Mouse (Mus musculus): Measurements from ENCODE around the gene Plek.

The Plek gene

DNA sequence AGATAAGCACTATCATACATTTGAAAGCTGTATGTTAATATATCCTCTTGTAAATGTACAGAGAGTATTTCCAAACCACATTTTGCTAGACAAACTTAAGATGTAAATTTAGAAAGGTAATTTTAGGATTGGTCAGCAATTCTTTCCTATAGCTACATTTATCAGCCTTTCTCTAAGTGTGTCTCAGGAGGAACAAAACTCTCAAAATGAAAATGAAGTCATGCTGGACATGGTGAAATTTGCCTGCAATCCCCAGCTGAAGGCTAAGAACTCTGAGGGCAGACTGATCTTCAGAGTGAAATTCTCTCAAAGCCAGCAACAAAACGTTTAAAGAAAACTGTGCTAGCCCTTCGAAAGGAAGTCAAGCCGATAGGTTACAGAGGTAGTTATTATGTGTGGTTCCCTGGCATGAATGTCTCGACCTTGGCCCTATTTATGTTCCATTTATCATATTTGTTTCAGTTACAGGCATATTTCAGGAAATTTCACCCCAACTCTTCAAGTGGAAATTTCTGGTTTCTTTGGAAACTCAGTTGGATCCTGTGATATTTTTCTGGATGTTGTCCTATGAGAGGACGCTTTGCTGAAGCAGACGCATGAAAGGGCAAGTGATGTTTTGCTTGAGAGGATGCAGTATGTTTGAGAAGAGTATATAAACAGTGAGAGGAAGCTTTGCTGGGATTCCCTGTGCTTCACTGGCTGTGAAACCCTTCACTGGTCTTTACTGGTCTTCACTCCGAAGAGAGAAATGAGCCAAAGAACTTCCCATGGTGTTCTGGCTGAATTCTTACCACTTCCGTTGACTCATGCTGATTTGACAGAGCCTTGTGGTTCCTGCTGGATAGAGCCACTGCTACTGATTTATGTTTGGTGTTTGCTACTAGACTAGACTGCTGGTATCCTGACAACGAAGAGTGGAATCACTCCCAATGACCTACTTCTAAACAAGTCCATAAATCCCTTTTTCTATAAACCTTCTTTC is 51.5 kb downstream of the Plek start:
- DNase-seq, result no peak

DNA sequence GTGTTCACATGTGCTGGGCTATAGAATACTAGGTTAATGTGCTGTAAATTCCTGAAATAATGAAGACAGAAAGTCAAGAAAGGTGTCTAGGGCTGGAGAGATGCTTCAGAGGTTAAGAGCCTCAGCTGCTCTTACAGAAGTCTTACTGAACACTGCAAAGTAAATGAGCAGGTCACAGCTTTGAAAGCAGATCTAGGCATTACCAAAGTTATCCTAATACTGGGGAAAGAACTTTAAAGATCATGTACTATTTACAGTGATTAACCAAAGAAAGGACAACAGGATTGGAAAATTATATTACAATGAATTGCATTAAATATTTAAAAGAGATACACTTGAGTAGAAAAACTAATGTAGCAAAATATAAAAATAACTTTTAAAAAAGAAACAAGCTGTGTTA is 52.2 kb downstream of the Plek start:
- DNase-seq, result no peak

DNA sequence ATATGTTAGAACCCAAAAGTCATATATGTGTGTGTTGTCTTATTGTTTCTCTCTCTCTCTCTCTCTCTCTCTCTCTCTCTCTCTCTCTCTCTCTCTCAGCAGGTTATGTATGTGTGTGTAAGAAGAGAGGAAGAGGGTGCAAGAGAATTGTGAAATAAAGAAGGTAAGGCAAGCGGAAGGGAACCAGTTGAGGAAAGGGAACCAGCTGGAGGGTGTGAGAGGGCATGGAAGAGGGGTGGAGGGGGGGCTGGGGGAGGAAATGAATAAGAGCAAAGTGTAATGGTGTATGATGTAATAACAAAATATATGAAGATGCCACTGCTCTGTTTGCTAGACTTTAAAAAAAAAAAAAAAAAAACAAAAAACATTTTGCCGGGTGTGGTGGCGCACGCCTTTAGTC is 52.8 kb downstream of the Plek start:
- DNase-seq, result no peak

DNA sequence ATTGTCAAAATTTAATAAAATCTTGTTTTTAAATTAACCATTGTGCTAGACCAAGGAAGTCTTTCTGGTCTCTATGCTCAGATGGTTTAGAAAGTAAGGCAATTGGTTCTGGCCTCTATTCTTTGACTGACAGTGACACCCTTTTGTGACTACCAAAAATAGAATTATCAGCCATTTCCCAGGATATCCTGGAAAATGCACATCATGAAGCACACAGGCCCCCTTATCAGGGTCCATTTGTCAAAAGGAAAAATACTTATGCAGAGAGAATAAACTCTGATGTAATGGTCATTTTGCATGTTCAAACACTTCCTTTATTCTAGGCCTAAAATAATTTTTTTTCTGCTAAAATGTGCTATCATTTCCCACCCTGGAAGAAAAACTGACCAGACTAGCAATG is 54.7 kb downstream of the Plek start:
- DNase-seq, result no peak

DNA sequence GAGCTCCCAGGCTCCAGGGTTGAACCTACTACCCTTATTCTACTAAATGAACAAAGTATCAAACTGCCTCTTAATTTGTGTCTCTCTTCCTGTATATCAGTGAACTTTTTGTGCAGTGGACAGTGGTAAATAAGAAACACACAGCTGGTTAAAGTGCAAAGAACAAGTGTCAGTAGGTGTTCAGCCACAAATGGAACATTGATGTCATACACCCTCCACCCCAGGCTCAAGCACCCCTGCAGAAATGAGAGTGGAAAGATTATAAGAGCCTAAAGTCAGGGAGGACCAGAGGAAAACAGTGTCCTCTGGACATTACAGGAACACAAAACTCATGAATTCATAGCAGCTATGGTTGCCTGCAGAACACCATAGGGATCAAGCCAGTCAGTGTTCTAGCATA is 55.4 kb downstream of the Plek start:
- DNase-seq, result no peak

DNA sequence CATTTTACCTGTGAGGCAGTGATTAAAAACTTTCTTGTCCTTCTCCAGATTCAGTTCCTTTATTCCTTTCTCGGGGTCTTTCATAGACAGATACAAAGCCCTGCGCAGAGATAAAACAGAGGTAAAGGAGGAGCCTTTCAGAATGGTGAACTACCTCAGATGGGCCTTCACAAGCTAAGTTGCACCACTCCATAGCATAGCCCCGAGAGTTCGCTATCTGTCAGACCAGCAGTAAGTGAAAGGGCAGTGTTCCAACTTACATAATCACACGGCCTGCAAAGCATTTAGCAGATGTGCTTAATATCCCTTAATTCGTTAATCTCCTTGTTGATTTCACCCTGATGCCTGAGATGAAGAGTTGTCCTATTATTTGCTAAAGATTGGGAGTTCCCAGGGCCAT is 59.3 kb downstream of the Plek start:
- no peak for DNase-seq

DNA sequence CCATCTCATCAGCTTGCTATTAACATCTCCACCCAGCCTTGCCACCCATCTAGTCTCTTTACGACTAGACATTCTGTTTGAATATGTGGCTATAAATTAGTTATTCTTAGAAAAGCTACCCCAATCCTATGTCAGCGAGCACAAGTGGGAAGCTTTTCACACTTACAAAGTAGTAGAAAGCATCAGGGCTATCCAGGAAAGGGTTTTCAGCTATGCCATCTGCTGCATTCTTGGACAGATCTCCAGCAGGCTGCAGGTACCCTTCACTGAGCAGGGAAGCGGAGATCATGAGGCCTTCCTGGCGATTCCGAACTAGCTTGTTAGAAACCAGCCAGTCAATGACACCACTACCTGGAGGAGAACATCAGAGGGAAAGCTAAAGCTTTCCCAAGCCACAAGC is 62.3 kb downstream of the Plek start:
- no peak for DNase-seq

DNA sequence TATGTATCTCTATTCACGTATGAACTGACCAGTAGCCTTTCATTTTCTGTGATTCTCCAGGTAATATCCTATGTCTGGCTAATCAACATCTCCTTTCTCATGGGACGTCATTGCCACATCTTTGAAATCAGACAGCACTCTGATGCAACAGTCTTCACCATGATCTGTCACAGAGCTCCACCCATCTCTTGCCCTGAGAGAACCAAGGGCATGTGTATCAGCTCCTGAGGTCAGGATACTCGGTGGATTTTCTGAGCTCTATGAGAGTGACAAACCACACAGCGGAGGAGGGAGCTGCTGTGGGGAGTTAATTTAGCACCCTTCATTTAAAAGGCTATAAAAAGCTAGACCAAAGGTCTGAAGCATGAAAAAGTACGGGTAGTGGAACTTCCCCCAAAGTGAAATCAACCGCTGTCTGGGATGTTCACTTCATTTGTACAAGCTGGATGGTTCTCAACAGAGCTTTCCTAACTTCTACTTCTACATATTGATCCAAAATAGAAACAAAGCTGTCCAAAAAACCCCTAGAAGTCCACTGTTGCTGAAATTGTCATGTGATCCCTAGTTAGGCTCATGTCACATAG is 64.3 kb downstream of the Plek start:
- DNase-seq, result no peak

DNA sequence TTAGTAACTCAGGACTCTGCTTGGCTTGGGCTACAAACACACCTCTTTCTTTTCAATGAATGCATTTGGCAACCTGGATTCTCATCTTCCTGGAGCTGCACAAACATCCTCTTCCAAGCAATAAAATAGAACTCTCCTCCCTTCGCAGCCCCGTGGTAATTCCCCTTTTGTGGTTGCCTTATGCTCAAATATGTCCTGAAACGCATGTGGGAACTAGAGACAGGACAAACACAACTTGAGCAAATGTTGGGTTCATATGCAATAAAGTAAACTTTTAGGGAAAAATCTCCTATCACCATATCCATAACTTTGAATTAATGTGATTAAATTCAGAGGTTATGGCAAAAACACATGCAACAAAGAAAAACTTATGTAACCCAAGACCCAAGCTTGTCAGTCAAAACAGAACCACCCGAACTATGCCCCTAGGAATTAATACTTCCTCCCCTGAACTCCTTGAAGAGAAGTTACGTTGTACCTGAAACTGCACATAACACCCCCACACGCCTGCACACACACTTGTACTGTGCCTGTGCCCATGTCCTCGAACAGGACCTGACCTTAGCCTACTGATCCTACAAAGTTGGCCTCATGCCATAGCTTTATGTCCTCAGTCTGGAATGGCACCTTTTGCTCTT is 65.5 kb downstream of the Plek start:
- no peak for DNase-seq

DNA sequence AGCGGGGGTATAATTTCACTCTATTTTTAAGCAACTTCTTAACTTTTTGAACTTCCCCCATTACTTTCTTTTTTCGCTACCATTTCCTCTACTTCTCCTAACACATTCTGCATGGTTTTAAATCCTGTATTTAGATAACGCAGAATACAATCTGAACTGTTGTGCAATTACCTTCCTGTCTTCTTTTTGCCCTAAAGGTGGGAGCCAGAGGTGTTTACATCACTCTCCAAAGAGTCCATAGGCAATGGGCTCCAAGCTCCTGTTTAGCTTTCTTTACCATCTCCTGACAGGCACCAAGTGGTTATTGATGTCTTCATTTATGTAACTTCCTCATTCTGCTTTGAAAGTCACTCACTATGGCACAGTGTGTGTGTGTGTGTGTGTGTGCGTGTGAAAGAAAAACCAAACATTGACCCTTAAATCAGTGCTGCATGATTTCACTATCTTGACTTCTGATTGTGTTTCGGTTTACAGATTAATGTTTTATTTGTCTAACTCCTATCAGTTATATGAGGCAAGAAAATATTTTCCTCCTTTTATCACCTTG is 73.9 kb downstream of the Plek start:
- no peak for DNase-seq

DNA sequence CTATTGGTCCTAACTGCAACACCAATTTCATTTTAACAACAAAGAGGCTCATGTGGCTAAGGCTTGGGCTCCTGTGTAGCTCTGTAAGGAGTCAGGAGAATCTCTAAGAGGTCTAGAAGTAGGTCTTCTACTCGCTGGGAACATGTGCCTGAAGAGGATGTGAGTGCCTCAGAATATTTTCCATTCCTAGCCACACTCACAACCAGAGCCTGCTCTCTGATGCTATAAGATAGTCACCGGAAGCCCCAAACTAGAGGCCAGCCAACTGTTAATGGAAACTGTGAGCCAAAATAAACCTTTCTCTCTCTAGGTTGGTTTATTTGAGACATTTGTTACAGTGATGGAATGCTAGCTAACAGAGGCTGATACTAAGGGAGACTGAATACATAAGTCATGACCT is 74.6 kb downstream of the Plek start:
- no peak for DNase-seq

DNA sequence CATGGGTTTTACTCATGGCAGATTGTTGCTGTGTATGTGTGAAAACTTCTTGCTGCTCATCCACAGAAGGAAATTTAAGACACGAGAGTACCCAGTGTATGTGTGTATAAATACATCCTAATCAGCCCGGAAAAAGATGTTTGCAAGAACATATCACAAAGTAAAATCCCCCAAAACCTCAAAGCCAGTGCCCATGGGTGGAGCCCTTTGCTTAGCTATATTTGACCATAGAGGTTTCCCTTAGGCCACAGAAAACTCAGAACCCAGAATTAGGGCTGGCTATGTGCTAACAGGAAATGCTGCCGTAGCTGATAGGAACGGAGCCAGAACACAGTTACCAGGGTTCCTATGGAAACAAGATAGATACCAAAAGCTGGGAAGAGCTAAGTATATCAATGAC is 75.2 kb downstream of the Plek start:
- DNase-seq, result no peak

DNA sequence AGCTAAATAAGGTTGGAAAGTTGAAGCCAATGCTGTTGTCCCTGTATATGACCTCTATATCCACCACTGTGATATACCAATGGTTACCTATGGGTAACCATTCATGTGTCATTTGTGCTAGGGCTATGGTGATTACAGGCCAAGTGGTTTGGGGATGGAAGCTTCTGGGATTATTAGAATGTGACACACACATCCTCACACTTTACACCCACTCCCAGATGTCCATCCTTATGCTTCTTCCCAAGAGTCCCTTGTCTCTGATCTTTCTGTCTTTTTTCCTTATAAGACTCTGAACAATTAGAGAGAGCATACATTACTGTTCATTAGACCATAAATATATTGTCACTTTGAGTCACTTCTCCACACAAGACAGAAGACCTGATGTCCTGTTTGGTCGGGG is 79.1 kb downstream of the Plek start:
- DNase-seq, result no peak

DNA sequence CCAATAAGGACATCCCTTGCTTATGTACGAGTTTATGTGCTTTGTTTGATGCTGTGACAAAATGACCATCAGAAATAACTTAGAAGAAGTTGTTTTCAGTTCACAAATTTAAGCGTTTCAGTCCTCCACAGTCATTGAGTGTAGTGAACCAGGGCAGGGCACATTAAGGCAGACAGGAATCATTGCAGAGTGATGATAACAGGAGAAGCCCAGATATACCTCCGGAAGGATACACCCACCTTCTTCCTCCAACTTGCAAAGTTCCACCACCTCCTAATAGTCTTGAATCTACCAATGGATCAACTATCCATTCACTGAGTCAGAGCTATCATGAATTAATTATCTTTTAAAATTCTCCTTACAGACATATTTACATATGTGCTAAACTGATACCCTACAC is 80.2 kb downstream of the Plek start:
- DNase-seq, result no peak

DNA sequence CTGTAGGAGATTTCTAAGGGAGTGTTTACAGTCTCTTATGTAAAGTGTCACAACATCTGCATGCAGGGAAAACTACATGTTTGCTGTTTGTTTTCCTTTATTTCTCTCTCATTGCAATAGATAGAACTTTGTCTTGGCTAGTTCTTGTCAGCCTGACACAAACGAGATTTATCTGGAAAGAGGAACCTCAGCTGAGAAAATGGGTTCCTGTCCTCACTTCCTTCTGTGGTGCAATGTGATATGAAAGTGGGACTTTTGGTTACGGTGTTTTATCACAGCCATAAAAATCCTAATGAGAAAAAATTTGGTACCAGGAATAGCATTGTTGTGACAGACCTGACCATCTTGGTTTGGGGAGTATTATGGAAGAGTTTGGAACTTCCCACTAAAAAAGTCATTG is 82.5 kb downstream of the Plek start:
- DNase-seq, result no peak

DNA sequence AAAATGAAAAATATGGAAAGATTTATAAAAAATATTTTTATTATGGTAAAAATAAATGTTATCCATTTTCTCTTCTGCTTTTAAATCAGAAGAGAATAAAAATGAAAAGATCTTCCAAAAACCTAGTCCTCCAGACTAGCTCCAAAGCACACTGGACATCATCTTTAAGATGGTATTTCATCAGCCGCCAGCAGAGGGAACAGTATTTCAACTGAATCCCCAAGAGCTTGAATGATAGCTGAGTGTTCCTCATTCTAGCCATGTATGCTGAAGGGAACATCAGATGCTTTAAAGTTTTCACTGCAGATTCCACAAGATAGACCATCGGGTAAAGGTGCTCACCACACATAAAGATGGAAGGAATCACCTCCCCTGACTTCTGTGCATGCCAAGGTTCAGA is 84.4 kb downstream of the Plek start:
- peak; percentile 13 for DNase-seq

DNA sequence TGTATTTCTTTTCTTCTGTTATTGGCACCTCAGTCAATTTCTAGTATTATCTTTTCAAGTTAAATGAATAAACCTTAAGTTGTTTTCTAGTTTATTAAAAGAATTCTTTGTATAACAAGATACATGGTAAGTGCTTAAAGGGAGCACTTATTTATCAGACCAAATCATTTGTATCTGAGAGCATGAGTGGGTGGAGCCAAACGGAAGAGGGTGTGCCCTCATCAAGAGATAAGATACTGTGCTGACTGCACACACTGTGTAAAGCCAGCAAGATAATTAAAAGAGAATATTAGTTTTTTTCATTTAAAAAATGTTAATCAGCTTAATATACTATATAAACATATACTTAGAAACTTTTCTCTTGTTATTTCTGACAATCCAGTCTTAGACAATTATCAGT is 93.7 kb downstream of the Plek start:
- DNase-seq, result no peak

DNA sequence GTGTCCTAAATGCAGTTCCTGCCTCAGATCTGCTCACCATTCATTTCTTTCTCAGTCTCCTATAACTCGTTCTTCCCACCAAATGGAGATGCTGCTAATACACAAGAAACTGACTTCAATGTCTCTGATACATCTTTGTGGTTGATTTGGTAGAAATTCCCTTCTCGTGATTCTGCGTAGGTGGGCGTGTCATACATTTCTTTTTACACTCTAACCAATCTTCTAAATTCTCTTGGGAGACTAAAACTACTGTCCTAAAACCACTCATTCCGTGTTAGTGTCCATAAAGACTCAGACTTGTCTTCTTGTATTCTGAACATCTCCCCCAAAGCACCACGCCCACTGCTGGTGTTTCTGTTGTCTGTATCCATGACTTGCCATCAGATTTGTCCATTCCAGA is 95.2 kb downstream of the Plek start:
- DNase-seq, result no peak

DNA sequence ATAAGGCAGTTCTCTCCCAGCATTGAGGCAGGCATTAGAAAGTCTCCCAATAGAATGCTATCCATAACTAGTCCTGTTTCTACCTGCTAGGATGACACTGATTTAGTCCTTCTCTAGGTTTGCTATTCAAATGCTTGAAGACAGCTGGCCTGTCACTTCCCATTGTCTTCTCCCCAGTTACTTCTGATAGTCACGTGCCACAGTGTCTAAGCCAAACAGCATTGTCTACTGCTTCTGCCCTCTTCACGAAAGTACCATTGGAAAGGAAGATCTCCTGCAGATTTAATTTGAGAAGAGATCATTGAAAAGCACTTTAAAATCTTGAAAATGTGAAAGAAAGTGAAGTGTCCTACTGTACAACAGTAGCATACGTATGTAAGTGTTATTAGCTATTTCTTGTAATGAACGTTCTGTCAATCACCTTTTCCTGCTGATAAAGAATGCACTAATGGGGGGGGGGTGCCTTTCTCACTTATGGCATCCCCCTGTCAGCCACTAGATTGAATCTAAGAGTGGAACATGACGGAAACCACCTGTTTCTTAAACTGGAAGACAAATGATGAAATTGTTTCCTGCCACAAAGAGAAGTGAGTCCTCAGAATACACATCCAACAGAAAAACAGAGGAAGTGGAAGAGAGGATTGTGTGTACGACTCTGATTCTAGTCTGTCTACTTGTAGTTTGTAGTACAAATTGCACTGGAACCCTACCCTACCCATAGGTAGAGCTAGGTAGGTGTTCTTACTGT is 95.9 kb downstream of the Plek start:
- no peak for DNase-seq

DNA sequence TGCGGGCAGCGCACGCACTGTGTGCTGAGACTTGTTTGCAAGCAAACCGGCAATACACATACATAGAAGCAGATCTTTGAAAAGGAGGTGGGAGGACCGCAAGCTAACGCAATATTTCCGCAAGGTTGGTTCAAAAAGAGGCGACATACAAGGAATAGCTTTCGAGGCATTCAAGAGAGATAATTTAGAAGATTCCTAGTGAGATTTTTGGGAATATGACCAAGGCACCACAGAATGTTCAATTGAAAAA is 100.5 kb downstream of the Plek start:
- DNase-seq, result no peak

DNA sequence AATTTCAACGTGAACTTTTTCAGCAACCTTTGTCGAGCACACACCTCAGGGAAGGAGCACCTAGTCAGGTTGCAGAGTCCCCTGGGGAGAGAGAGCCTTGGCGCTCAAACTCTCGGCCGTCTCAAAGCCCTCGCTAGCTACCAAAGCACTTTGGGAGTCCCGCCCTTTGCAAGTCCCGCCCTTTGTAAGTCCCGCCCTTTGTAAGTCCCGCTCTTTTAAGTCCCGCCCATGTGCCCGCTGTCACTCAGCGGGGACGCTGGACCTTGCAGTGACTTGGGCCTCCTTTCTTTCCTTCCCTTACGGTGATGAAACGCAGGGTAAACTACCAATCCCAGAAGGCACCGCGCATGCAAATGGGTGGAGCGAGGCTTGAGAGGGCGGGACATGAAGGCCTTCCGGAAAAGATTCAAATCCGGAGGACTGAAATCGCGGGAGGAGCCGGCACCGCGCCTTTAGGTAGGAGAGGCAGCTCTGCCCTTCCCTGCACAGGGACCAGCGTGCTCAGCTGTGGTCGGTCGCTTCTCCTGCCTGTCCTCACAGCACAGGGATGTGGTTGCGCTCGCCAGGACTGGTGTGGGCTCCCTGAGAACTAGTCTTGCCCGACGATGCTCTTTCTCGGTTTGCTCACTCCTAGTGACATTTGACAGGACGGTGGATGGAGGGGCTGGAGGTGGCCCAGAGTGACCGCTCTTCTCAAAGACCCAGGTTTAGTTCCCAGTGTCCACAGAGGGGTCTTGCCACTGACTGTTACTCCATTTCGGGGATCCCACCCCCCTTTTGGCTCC is 101.0 kb downstream of the Plek start, which contains the start of gene Fbxo48:
TSS of gene Fbxo48 (plus strand) at position 400 of the 785 bp plus-strand sequence.
- peak; percentile 95 for DNase-seq

DNA sequence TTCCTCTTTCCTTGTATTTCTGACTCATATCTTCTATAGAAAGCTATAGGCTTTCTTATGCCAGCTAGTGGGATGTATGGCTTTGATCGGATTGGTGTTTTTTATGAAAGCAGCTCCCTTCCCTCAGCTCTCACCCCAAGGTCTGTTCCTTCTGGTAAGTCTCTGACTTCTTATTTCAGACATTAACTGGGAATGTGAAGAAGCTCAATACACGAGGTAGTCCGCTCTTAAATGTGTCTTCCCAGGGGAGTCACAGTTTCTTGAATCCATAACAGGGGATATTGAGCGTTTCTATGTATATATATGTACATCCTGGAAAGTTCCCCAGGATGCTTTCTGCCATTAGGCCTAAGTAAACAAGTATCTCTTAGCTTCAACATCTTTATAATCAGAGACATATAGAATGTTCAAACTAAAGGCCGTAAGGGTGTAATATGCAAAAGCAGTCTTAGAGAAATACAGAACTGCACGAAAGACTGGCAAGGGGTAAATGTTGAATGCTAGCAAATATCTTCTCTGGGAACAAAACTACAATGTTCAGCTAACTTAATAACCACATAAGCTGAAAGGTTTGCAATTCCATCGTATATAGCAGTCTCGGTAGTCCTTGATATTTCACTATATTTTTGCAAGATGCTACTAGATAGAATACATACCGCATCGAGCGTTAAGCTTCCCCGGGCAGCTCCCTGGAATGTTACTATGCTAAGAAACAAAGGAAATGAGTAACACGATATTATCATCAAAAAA is 101.8 kb downstream of the Plek start:
- DNase-seq, result no peak
